Mouse (Mus musculus): ENCODE results near the gene Vsig10. TPM values are rescaled to one million over a fixed set of nuclear protein-coding genes. Genes with fewer than 3 reads are reported as not detected.

The Vsig10 gene
- 0.47 TPM for total RNA-seq (2023)

GRCm38 (mm10) chr5:117318741-117319629, at the start of gene Vsig10:
Vsig10 (plus strand) TSS chr5:117319083.

GRCm38 (mm10) chr5:117286831-117287822, 31.8 kb upstream of the Vsig10 start, which contains the start of gene Pebp1:
Pebp1 (minus strand) TSS chr5:117287625.

GRCm38 (mm10) chr5:117357129-117357477, 38.2 kb downstream of the Vsig10 start, which contains the start of gene Wsb2:
Wsb2 (plus strand) TSS chr5:117357304.

GRCm38 (mm10) chr5:117388877-117389276, 70.0 kb downstream of the Vsig10 start, which contains the start of gene Rfc5:
Rfc5 (minus strand) TSS chr5:117389047.

Other genes with a start within 250 kb of the Vsig10 start
- 94.9 TPM for gene Suds3, start 203.0 kb upstream of the Vsig10 start, total RNA-seq (2023)
- 105 TPM for gene Taok3, start 199.0 kb upstream of the Vsig10 start, total RNA-seq (2023)
- 119 TPM for gene Pebp1, start 31.5 kb upstream of the Vsig10 start, total RNA-seq (2023)
- gene Wsb2, start 38.2 kb downstream of the Vsig10 start, total RNA-seq (2023), result 34.0 TPM
- 27.1 TPM for gene Rfc5, start 70.0 kb downstream of the Vsig10 start, total RNA-seq (2023)
- 2.6 TPM for gene Ksr2, start 94.9 kb downstream of the Vsig10 start, total RNA-seq (2023)